Mouse (Mus musculus) heart, postnatal 10 days (tissue): ENCODE measurements around the gene Becn1. TPM values are rescaled to one million over a fixed set of nuclear protein-coding genes. Genes with fewer than 3 reads are reported as not detected.
"Not testable (repeated sequence)": the region's sequence is repeated elsewhere in the genome, so short reads cannot be mapped to it uniquely, and the experiment has no call there.

Experiments
- DNase-seq, 2 experiments: peaks; one replicate each; pipeline ENCODE4 v3.0.0; 2021
- intact Hi-C: fragments of 180-260 bp; cut with DNase I; formaldehyde crosslinking; loops from one replicate; pipeline ENCODE4 v1.15.1; 2025
- total RNA-seq, 2 experiments: library from RNA; stranded (reverse); gene quantifications; 2 replicates each; pipeline ENCODE4 v1.2.3; 2021

Becn1 gene
- 100 to 1,000 TPM in 1 of 2 experiments, 10 to 100 TPM in 1; 94.3 to 109 TPM for total RNA-seq

DNA sequence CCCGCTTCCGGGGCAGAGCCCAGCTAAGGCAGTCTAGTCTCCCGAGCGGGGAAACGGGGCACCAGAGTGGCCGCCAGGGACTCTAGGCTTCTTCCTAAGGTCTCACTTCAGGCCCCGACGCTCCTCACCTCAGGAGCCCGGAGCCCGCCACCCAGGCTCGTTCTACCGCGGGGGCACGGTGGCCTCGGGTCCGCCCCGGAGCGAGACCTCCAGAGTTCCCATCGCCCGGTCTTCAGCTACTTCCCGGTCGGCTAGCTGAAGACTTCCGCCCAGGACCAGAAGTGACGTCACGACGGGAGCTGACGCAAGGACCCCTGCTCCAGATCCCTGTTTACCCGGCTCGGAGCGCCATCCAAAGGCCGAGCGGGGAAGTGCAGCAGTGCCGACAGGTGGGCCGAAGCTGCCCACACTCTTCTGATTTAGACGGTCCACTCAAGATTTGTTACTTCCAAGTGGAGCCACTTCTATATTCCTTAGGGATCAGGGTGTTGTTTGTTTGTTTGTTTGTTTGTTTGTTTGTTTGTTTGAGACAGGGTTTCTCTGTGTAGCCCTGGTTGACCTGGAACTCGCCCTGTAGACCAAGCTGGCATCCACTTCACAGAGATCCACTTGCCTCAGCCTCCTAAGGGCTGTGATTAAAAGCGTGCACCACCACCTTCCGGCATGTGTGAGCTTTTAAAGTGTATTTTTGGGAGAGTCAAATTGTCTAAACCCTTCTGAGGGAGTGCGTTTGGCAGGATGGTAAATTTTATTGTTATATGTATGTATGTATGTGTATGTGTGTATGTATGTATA lies at the start of gene Becn1:
TSS of gene Becn1 (minus strand) at position 283 of the 795 bp plus-strand sequence.
- intact Hi-C loops = loop anchor here (1.0 to 10.0 kb wide), 3 partner anchors 49 to 207 kb away; partner anchors contain the start of genes Psmc3ip and Vps25
- DNase-seq = peak; percentile 96 to 99

DNA sequence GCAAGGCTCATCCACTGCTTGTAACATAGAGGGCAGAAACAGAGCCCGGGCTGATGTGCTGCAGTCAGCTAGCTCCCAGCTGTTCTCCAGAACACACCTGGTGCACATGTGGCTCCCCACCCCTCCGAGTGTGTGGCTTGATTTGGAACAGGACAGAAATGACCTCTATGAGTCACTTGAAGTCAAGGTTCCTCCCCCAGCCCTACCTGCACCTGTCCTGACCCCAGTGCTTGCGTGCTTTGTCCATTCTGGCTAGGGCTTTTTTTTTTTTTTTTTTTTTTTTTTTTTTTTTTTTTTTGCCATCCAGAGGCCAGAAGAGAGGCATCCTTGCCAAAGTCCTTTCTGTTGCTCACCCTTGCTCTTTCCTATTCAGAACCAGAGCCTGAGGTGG lies 49.6 kb upstream of the Becn1 start:
- intact Hi-C loops = no loop called here
- DNase-seq = no peak

DNA sequence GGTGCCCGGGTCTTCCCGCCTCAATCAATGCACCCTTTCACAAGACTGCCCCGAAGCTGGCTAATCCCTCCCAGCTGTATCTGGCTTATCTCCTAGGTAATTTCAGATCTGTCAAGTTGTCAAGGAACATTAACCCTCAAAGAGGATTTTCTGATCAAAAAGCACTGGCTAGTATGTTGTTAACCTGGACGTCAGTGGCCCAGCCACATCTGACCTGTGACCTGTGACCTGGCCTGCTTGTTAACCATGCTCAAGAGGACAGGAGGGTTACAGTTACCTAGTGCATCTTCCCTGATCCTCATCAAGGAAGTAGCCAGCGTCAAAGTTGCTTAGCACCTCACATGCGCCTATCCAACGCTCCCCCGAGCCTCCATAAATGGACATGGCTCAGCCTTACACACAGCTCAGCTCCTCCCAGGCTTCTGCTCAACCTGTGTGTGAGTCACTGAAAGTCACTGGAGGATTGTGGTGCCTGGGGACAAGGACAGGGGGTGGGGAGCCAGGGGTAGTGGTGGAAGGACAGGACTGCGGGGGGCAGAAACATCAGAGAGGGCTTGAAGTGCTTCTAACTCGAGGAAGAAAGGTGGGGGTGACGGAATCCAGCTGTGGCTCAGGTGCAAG lies 49.1 kb upstream of the Becn1 start:
- intact Hi-C loops = no loop called here
- DNase-seq = no peak

DNA sequence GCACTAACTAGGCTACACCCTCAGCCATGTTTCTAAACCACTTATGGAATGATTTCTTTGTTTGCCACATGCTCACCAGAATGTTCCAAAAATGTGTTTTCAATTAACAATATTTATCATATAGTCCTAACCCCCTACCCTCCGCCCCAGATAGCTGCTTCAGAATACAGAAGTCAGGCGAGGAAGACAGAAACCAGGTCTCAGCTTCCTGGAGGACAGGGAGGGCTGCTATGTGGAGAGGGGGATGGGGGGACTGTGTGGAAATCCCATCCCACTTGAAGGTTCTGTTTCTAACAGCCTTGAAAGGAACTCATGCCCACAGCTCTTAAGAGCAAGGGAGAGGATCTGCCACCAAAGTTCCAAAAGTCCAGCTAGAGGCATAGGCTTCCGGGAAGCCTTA lies 47.1 kb upstream of the Becn1 start:
- no peak for DNase-seq
- intact Hi-C loops = no loop called here

DNA sequence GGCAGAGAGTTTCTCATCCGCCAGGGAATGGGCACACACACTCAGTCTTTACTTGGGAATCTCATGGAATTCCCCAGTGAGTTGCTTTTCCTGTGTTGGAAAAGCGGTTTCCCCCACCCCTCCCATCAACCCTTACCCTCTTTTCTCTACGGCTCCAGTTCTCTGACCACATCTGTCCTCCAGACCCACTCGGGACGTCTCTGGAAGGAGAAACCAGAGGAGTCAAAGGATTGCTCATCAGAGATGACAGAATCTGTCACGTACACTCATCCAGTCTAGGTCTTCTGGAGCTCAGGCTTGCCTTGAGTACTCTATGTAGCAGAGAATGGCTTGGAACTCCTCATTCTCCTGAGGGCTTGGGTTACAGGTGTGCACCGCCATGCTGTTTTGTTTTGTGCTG lies 46.7 kb upstream of the Becn1 start:
- intact Hi-C loops = no loop called here

DNA sequence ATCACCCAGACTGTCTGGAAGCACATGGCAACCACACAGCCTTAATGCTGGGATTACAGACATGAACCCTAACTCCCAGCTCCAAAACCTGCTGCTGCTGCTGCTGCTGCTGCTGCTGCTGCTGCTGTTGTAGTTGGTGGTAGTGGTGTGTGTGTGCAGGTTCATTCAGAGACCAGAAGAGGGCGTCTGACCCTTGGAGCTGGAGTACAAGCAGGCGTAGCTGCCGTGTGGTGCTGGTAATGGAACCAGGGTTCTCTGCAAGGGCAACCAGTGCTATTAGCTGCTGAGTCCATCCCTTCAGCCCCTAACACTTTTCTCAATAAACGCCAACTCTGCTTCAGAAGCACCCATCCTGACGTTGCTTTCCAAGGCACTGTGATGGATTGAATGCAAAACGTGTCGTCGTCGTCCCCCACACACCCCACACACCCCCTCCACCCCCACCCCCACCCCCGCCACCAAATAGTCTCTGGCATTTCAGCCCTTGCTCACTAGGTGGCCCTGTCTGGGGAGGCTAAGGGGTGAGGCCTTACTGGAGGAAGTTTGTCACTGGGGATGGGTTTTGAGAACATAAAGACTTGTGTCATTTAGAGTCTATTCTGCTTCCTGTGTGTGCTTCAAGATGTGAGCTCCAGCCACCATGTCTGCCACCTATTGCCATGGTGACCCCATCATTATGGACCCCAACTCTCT lies 45.1 kb upstream of the Becn1 start:
- intact Hi-C loops = no loop called here
- DNase-seq = no peak

More for the DNA sequence above, 46.7 kb upstream of the Becn1 start:
- DNase-seq = no peak

DNA sequence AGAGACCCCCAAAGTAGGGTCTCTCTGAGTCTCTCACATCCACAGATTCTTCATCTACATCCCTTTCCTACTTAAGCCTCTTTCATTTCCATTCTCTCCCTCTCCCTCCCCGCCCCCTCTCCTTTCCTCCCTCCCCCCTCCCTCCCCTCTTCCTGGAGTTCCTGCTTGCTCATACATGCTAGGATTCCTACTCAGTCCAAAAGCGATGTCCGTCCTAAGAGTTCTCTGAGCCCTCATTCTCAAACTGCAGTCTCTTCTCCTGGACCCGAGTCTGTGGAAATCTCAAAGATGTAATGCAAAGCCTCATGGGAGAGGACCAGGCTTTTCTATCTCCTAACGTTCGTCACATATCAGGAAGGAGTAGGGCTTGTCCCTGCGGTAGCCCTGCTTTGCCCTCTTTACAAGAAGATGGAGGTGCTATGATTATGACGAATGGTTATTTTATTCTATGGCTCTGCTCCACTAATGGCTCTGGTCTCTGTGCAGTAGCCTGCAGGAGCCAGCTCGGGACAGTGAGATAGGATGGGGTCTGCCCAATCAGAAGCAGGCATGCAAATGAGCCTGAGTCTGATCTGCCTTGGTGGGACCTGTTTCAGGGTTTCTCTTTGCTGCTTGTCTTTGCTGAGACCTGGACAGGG lies 36.2 kb upstream of the Becn1 start:
- intact Hi-C loops = no loop called here
- no peak for DNase-seq

DNA sequence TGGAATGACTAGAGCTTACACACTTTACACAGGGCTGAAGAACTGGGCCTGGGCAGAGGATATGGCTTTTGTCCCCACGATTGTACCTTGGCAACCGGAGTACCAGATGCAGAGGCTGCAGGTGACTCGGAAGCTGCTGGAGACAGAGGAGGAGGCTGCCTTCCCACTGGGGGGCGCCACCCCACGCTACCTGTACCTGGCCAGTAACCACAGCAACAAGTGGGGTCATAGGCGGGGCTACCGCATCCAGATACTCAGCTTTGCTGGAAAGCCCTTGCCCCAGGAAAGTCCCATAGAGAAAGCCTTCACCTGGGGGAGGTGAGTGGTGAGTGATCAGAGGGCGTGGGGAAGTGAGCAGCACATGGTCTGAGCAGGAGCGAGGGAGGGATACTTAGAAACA lies 33.6 kb upstream of the Becn1 start:
- intact Hi-C loops = no loop called here
- DNase-seq = no peak

DNA sequence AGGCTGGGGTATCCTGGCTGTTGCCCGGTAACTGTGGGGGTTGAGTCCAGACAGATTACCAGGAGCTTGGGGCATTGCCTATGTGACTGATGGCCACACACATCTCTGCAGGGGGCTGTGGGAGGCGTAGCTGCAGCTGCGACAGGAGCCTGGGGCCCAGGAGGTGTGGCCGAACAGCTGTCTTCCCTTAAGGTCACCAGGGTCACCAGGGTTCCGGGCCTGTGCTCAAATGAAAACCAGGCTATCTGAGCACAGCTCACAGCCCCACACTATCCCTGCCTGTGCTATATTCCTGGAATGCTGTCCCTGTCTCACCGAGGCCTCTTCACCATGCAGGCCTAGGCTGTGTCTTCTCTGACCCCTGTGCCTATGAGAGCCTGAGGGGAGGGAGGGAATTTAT lies 32.4 kb upstream of the Becn1 start:
- intact Hi-C loops = no loop called here
- no peak for DNase-seq

DNA sequence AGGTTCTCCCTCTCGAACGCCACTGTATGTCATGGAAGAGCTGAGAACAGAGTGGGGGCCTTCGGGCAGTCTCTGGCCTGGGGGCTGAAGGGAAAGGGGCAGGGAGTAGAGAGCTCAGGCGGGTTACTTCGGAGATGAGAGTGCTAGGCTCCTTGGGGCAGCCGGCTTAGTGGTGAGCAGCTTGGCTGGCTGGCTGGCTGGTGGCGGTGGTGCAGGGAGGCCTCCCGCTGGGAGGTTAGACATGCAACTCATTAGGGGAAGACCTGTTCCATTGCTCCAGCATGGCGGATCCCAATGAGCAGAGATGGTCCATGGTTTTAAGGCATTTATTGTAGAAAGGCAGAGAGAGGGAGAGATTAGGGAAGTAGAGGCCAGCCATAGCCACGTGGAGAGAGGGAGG lies 31.9 kb upstream of the Becn1 start:
- DNase-seq = no peak
- intact Hi-C loops = no loop called here

DNA sequence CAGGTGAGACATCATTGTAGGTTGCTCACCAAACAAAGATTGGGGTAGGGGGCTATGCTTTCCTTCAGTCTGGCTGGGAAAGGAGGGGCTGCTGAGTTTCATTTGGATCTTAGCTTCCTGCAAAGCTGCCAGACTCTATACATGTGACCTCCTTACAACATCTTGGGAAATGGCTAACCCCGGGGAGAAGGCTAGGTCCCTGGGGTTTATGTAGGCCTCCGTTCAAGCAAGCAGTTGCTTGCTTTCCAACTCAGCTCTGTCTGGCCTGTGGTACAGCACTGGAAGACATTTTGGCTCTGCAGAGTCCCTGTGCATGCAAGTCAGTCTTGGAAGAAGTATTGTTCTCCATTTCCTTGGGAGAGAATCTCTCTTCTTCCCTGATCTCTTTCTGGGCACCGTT lies 30.5 kb upstream of the Becn1 start:
- DNase-seq = peak; percentile 38 to 49
- intact Hi-C loops = loop anchor here (2.0 kb wide), 1 partner anchor 28 kb away; no protein-coding TSS in a partner anchor

DNA sequence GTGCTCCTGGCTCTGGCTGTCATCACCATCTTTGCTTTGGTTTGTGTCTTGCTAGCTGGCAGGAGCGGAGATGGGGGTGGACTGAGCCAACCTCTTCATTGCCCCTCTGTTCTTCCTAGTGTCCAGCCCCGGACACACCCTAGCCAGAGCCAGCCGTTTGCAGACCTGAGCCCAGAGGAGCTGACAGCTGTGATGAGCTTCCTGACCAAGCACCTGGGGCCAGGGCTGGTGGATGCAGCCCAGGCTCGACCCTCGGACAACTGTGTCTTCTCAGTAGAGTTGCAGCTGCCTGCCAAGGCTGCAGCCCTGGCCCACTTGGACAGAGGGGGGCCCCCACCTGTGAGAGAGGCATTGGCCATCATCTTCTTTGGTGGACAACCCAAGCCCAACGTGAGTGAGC lies 28.9 kb upstream of the Becn1 start:
- intact Hi-C loops = not testable (repeated sequence)

DNA sequence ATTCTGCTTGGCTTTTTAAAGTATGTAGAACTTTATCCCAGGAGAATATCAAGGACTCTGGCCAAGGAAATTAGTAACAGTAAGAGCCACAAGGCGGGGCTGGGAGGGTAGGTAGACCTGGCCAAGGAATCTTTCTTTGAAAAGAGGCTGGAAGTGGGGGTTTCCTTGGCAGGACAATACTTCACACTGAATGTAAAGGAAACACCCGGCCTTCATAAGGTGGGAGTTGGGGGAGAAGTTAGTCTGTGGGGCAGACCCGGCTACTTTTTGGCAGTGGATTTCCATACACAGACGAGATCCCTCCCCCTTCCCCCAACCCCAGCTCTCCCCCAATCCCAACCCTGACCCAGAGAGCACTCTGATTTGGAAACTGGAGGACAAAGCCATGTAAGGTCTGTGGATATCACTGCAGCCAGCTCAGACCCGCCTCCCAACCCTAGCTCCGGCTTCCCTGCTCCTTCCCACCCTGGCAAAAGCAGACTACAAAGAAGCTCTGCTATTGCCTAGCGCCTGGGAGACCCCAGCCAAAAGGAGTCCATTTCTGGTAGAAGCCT lies 28.4 kb upstream of the Becn1 start, which contains the start of gene Aoc3:
TSS of gene Aoc3 (plus strand) at position 235 of the 554 bp plus-strand sequence.
- peak; percentile 62 to 68 for DNase-seq

More for the DNA sequence above, 28.9 kb upstream of the Becn1 start:
- not testable (repeated sequence) for DNase-seq

DNA sequence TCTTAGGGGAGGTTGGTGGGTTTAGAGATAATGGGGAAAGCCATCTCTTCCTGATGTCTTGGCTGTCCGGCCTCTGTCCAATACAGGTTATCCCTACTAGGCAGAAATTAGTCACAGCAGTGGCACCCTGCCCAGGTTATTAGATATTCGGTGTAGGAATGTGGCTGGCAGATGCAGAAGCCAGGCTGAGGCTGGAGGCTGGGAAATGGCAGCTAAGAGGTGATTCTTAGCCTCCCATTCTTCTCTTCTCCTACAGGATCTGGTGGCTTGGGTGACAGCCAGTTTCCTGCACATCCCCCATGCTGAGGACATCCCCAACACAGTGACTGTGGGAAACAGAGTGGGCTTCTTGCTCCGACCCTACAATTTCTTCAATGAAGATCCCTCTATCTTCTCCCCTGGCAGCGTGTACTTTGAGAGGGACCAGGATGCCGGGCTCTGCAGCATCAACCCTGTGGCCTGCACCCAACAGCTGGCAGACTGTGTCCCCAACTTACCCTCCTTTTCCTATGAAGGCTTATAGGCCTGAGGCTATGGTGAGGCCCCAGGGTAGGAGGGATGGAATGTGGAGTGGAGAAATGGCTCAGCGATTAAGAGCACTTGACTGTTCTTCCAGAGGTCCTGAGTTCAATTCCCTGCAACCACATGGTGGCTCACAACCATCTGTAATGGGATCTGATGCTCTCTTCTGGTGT lies 27.0 kb upstream of the Becn1 start:
- DNase-seq = peak; percentile 80 to 83
- intact Hi-C loops = no loop called here

More for the DNA sequence above, 28.4 kb upstream of the Becn1 start, which contains the start of gene Aoc3:
- intact Hi-C loops = no loop called here

DNA sequence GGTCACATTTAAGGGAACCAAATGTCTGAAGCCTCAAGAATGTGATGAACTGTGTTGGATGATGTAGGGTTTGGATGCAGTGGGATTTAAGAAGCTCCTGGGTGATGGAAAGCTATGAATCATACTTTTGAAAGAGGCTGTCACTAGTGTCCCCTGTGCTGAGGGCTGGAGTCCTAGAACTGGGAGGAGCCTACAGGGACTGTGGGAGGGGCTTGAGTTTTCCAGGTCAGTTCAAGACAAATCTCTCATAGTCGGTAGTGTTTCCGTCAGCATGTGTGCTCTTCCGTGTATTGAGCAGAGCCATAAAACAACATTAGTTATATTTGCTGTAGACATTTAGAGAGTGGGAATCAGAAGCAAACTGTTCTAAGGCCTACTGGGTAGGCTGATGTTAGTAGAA lies 25.2 kb upstream of the Becn1 start:
- no peak for DNase-seq
- intact Hi-C loops = no loop called here

DNA sequence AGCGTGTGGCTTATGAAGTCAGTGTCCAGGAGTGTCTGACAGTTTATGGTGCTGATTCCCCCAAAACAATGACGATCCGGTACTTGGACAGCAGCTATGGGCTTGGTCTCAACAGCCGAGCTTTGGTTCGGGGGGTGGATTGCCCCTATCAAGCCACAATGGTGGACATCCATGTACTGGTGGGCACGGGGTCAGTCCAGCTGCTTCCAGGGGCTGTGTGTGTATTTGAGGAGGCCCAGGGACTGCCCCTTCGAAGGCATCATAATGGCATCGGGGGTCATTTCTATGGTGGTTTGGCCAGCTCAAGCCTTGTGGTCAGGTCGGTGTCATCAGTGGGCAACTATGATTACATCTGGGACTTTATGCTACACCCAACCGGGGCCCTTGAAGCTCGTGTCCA lies 24.1 kb upstream of the Becn1 start:
- intact Hi-C loops = no loop called here
- DNase-seq = no peak

DNA sequence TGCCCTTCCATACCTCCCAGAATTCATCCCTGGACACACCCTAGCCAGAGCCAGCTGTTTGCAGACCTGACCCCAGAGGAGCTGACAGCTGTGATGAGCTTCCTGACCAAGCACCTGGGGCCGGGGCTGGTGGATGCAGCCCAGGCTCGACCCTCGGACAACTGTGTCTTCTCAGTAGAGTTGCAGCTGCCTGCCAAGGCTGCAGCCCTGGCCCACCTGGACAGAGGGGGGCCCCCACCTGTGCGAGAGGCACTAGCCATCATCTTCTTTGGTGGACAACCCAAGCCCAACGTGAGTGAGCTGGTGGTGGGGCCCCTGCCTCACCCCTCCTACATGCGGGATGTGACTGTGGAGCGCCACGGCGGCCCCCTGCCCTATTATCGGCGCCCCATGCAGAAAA lies 23.1 kb upstream of the Becn1 start:
- intact Hi-C loops, DNase-seq: not testable (repeated sequence)

DNA sequence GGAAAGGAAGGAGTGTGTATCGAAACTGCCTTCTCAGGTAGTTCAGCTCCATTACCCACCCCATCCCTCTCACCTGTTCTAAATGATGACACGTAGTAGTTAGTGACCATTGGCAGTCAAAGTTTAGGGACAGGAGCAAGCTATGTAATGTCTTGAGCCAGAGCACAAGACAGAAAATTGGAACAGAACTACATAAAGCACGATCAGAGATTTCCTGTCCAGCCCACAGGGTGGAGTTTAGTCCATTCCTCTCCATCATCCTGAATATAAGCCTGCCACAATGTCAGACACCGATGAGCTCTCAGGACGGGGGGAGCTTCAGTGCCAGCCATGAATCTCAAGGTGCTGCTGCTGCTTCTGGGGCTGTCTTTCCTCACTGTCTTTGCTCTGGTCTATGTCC lies 22.7 kb upstream of the Becn1 start, which contains the start of gene Aoc2:
TSS of gene Aoc2 (plus strand) at position 301 of the 400 bp plus-strand sequence.
- DNase-seq = no peak
- intact Hi-C loops = no loop called here

DNA sequence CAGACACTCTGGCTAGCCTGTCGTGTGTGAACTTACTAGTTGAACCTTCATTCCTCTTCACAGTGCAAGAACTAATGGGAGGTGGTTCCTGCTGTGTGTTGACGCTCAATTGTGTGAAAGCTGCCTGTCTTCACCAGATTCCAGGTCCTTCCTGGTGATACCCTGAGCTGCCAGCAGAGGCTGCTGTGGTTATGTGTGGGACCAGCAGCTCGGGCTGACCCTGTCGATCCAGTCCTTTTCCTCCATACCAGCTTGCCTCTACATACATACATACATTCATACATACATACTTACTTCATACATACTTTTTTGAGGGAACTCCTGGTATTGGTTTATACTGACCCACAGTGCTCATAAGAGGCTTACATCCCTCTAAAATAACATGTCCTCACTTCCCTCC lies 21.5 kb upstream of the Becn1 start:
- peak; percentile 84 to 88 for DNase-seq
- intact Hi-C loops = loop anchor here (1.0 kb wide), 1 partner anchor 72 kb away; no protein-coding TSS in a partner anchor

DNA sequence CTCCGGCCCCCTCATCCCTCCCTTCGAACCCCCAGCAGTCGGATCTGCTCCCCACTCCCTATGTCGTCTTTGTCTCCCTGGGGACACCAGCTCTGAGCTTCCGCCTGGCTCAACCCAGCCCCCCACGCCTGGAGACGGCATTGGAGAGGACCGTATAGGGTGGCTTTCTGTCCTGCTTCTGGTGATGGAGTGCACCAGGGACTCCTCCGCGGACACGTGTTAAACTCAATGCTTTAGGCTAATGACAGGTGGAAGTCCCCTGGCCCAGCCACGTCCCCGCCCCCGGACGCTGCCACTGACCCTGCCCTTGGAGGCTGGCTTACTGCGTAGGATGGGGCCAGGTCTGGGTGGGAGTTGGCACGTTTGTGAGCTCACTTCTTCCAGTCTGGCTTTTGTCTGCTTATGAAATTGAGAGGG lies 14.4 kb upstream of the Becn1 start:
- DNase-seq = no peak
- intact Hi-C loops = no loop called here
